Mouse (Mus musculus): ENCODE data around the gene Bhlha9. TPM values are rescaled to one million over a fixed set of nuclear protein-coding genes. Genes with fewer than 3 reads are reported as not detected.

Gene Bhlha9
- not detected in 2 replicates for total RNA-seq (2012; rRNA removed)
- polyA plus RNA-seq (2012; ENCODE audit: insufficient read depth in 1 of 2, insufficient read length in 2 of 2, low read depth in 1 of 2, low replicate concordance in 2 of 2, missing spikeins in 1 of 2): not detected

GRCm38 (mm10) chr11:76671871-76672475 lies at the start of gene Bhlha9:
Bhlha9 (plus strand) TSS chr11:76672470.
- Histone ChIP-seq H3K27ac (ENCODE audit: control insufficient read depth, low read depth, low read length) (no peak within 1 kb of the TSS), H3K4me3 (ENCODE audit: control insufficient read depth in 1 of 2, insufficient read depth in 1 of 2, low read depth in 2 of 2, low read length in 2 of 2) (no peak within 1 kb of the TSS), H3K27me3 (ENCODE audit: control insufficient read depth in 1 of 2, insufficient read depth in 2 of 2, low read length in 2 of 2) (peaks cover 3 to 5% of the 10 kb centered on the region in 2 experiments), H3K36me3 (ENCODE audit: control insufficient read depth in 1 of 2, insufficient read depth in 2 of 2, low read length in 2 of 2) (no peaks in the 10 kb centered on the region), H3K79me2 (ENCODE audit: control insufficient read depth, insufficient read depth, low read length, poor library complexity) (no peaks in the 10 kb centered on the region), H3K9me3 (replicated peaks; ENCODE audit: insufficient read depth, low read length) (no peaks in the 10 kb centered on the region), H3K9ac (ENCODE audit: control insufficient read depth, low read depth, low read length, poor library complexity, severe bottlenecking) (no peak within 1 kb of the TSS), H3K4me1 (ENCODE audit: control insufficient read depth in 1 of 2, insufficient read depth in 2 of 2, low read length in 2 of 2) (no peaks in the 10 kb centered on the region)
- TF ChIP-seq CTCF (IDR thresholded peaks at IDR 0.05 in 2 of 3, conservative IDR thresholded peaks at IDR 0.05 in 1 of 3; ENCODE audit: control insufficient read depth in 1 of 3, insufficient read depth in 1 of 3, low read depth in 2 of 3, low read length in 3 of 3, poor library complexity in 1 of 3, severe bottlenecking in 1 of 3) (no peak), USF1 (IDR thresholded peaks at IDR 0.05; ENCODE audit: low read depth, low read length) (no peak), MXI1 (IDR thresholded peaks at IDR 0.05; ENCODE audit: low read depth, low read length) (no peak), TCF12 (IDR thresholded peaks at IDR 0.05; ENCODE audit: low read depth, low read length) (no peak), ELF1 (IDR thresholded peaks at IDR 0.05; ENCODE audit: low read depth, low read length) (no peak), EP300 (IDR thresholded peaks at IDR 0.05; ENCODE audit: low read depth in 1 of 2, low read length in 2 of 2) (no peak), MAFK (IDR thresholded peaks at IDR 0.05; ENCODE audit: borderline replicate concordance, low read depth, low read length) (no peak), ZC3H11A (IDR thresholded peaks at IDR 0.05; ENCODE audit: low read depth, low read length) (no peak), MYC (IDR thresholded peaks at IDR 0.05; ENCODE audit: low read depth, low read length) (no peak), SIN3A (IDR thresholded peaks at IDR 0.05; ENCODE audit: low read length) (no peak), TAL1 (IDR thresholded peaks at IDR 0.05; ENCODE audit: low read length) (no peak), ZNF384 (IDR thresholded peaks at IDR 0.05; ENCODE audit: low read depth, low read length) (no peak), MYB (IDR thresholded peaks at IDR 0.05; ENCODE audit: low read depth, low read length) (no peak), GABPA (IDR thresholded peaks at IDR 0.05; ENCODE audit: low read depth, low read length) (no peak), POLR2A (IDR thresholded peaks at IDR 0.05; ENCODE audit: control insufficient read depth in 1 of 2, insufficient read depth in 1 of 2, low read depth in 1 of 2, low read length in 2 of 2, poor library complexity in 1 of 2) (no peak), RCOR1 (IDR thresholded peaks at IDR 0.05; ENCODE audit: low read depth, low read length) (no peak), MEF2A (IDR thresholded peaks at IDR 0.05; ENCODE audit: extremely low read depth, insufficient replicate concordance, low read depth, low read length, poor library complexity, severe bottlenecking) (no peak), JUND (IDR thresholded peaks at IDR 0.05; ENCODE audit: low read depth, low read length) (no peak), NRF1 (IDR thresholded peaks at IDR 0.05; ENCODE audit: insufficient read depth, low read depth, low read length, poor library complexity, severe bottlenecking) (no peak)
- no peak for DNase-seq (ENCODE audit: low read depth, low spot score)

Data from MEL (cell line).